Mouse (Mus musculus) gastrocnemius, postnatal 10 days (tissue): ENCODE results near the gene R3hdml. TPM values are rescaled to one million over a fixed set of nuclear protein-coding genes. Genes with fewer than 3 reads are reported as not detected.

Experiments
- DNase-seq: peaks from one replicate; pipeline ENCODE4 v3.0.0; 2021; ENCODE audit warnings: mixed read lengths
- total RNA-seq, 2 experiments: library from RNA; stranded (reverse); gene quantifications; 2 replicates each; pipeline ENCODE4 v1.2.3; 2021

R3hdml gene
- total RNA-seq, 2 experiments from 2014 or later: not detected

DNA sequence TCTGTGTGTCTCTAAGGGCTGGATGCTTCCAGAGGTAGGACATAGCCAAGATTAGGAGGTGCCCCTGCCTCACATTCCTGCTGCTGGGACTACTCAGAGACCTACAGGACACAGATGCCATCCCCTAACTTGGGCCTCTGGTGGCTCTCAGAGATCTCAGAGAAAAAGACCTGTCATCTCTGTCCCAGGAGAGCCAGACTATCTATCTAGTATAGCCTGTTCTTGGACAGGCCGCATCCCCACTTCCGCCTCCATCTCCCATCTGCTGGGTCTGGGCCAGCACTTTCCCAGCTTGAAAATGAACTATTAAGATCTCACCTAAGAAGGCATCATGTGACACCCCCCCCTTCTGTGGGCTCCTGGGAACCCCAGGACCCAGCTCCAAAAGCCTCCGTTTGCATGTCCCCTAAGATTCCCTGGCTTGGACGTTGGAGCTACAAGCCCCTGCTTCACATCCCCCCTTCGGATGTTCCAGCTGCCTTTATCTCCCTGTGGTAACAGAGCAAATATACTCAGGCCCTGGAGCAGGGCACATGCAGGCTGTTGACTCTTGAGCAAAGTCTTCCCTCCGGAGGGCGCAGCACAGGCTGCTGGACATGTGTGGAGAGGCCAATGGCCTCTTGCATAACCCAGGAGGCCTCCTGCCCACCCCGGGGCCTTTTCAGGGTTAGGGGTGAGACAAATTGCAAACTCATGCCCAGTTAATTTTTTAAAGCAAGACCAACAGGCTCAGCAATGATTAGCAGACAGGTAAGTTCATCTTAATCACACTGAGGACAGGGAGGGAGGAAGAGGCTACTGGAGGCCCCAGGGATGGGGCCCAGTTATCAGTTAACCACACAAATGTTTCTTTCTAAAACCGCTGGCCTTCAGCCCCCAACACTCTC, 48.4 kb downstream of the R3hdml start:
- no peak for DNase-seq

DNA sequence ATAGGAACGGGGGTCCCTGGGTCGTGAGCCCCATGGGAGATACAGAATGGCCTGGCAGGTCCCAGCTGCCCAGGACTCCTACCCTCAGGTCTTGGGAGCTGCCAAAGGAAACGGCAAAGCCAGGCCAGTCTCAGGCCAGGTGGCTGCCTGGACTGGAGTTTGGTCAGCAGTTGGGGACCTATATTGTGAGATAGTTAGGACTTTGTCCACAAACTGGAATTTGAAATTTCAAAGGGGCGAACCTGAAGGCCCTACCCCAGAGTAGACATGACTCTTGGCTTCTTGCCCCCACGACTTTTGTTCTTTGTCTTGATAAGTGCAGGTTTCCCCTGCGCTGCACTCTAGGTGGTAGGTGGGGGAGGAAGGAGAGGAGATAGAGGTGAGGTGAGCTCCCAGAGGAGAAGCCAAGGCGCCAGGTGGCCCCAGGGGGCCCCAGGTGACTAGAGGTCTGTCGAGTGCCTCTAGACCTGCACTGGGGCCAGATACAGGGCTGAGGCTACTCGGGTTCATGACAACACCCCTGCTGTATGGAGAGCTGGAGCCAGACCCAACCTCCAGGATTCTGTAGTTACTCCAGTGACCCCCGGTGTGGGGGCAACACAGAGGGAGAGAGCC, 49.6 kb downstream of the R3hdml start:
- no peak for DNase-seq

DNA sequence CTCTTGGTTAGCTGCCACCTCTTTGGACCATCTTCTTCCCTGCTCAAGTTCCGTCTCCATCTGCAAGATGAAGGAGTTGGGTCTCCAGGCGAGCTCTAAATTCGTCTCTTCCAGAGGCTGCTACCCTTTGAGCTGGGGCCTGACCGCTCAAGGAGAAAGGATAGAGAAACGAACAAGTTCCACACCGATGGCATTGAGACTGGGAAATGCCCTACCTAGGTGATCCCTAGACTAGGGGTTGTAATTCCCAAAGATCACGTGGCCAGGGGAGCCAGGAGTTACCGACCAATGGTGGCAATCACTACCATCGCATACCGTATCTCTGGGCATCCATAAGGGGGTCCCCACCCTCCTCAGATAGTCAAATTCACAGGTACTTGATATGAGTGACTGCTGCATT, 50.6 kb downstream of the R3hdml start:
- DNase-seq: no peak

- no peak for DNase-seq
These were observed 54.7 kb downstream of the R3hdml start for GRCm38 (mm10) chr2:163546623-163547318.

DNA sequence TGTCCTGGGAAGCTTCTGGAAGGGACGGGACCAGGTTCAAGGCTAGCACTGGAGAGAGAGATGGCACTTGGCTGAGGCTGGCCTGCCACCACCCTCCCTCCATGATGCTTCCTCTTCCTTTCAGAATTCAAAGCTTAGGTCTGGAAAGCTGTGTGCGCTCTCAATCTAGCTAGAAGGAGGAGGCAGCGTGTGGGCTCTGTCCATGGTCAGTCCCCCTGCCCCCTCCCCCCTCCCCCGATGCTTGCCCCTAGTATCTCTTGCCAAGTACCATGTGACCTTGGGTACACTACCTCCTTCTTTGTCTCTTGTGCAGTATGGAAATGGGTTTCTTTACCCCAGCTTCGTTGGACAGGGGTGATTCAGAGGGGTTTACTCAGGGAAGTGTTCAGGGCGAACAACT, 56.7 kb downstream of the R3hdml start:
- DNase-seq: no peak

DNA sequence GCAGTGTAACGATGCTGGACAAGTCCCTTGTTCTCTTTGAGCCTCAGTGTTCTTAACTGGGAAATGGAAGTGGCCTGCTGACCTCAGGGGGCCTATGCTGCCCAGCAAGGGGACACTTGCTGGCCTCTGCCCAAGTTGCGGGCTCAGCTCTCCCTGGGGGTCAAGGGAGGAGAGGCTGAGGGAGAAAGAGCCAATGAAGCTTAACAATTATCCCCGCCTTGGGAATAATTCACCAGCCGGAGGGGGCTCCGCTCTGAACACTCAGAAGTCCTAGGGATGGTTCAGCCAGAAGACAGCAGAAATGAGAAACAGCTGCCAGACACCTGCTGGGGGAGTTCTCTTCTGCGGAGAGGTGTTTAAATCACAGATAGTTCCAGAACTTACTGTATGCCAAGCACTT, 57.7 kb downstream of the R3hdml start:
- no peak for DNase-seq

Other genes starting within 250 kb of the R3hdml start
- gene Jph2, start 94.3 kb upstream of the R3hdml start, total RNA-seq: 100 to 1,000 TPM; 350 to 362 TPM
- 10 to 100 TPM; 23.6 to 26.5 TPM for gene Oser1, start 67.6 kb upstream of the R3hdml start, total RNA-seq
- gene Gdap1l1, start 53.8 kb upstream of the R3hdml start, total RNA-seq: under 1 TPM; 0.14 to 0.34 TPM
- gene Fitm2, start 19.7 kb upstream of the R3hdml start, total RNA-seq: 10 to 100 TPM; 32.0 to 35.5 TPM
- gene Hnf4a, start 14.5 kb downstream of the R3hdml start, total RNA-seq: under 1 TPM in 1 of 2 experiments, not detected in 1; 0.23 TPM
- gene Ttpal, start 110.0 kb downstream of the R3hdml start, total RNA-seq: 10 to 100 TPM in 1 of 2 experiments, 1 to 10 TPM in 1; 7.6 to 13.8 TPM
- 100 to 1,000 TPM; 141 to 145 TPM for gene Serinc3, start 152.8 kb downstream of the R3hdml start, total RNA-seq
- 100 to 1,000 TPM; 123 to 129 TPM for gene Pkig, start 166.1 kb downstream of the R3hdml start, total RNA-seq